Mouse (Mus musculus): ENCODE data around the gene Best2. TPM values are rescaled to one million over a fixed set of nuclear protein-coding genes. Genes with fewer than 3 reads are reported as not detected.
A peak's percentile ranks its signal among the peaks of the same experiment; 100 is the strongest.

The Best2 gene
- total and polyA plus RNA-seq, 2 experiments from 2014 or later = not detected

GRCm38 (mm10) chr8:85021514-85022055 lies 7.3 kb upstream of the Best2 start:
- no peaks in the 10 kb centered on the region for H3K27me3 ChIP-seq (ENCODE audit: control insufficient read depth, insufficient read depth, low read length)
- TF ChIP-seq EP300 (IDR thresholded peaks at IDR 0.05; ENCODE audit: low read depth) (no peak), CTCF (IDR thresholded peaks at IDR 0.05; ENCODE audit: low read depth) (no peak)
- peaks cover 18% of the 10 kb centered on the region for H3K4me1 ChIP-seq (ENCODE audit: control insufficient read depth, insufficient read depth)
- H3K9ac ChIP-seq (replicated peaks; ENCODE audit: low read depth, low read length) = no peak overlapping the region
- DNase-seq (ENCODE audit: low spot score) (no peak), ATAC-seq (ENCODE audit: insufficient read depth, low read depth) (no peak)
- no peak overlapping the region for H3K4me3 ChIP-seq (ENCODE audit: low read depth, low read length)
- no peaks in the 10 kb centered on the region for H3K9me3 ChIP-seq (replicated peaks; ENCODE audit: control insufficient read depth, low read length)
- no peak overlapping the region for H3K27ac ChIP-seq (ENCODE audit: low read depth)
- 96% methylated on average over 3 of the region's 3 CpGs for WGBS
- H3K4me2 ChIP-seq (ENCODE audit: low read depth, low read length) = no peak overlapping the region
- H3K36me3 ChIP-seq (replicated peaks; ENCODE audit: control insufficient read depth, insufficient read depth, low read length) = peaks cover 60% of the 10 kb centered on the region

- no peaks in the 10 kb centered on the region for H3K4me1 ChIP-seq (ENCODE audit: control insufficient read depth, insufficient read depth)
- H3K9me3 ChIP-seq (replicated peaks; ENCODE audit: control insufficient read depth, low read length) = no peaks in the 10 kb centered on the region
- H3K27ac ChIP-seq (ENCODE audit: low read depth) = no peak overlapping the region
- DNase-seq (ENCODE audit: low spot score) (no peak), ATAC-seq (ENCODE audit: insufficient read depth, low read depth) (no peak)
- no peak for TF ChIP-seq EP300 (IDR thresholded peaks at IDR 0.05; ENCODE audit: low read depth)
- no peak for TF ChIP-seq CTCF (IDR thresholded peaks at IDR 0.05; ENCODE audit: low read depth)
- H3K4me2 ChIP-seq (ENCODE audit: low read depth, low read length) = no peak overlapping the region
- 53% methylated on average over 5 of the region's 5 CpGs for WGBS
- H3K36me3 ChIP-seq (replicated peaks; ENCODE audit: control insufficient read depth, insufficient read depth, low read length) = peaks cover 46% of the 10 kb centered on the region
- no peak overlapping the region for H3K4me3 ChIP-seq (ENCODE audit: low read depth, low read length)
- peaks cover 23% of the 10 kb centered on the region for H3K27me3 ChIP-seq (ENCODE audit: control insufficient read depth, insufficient read depth, low read length)
- H3K9ac ChIP-seq (replicated peaks; ENCODE audit: low read depth, low read length) = no peak overlapping the region
Measured at GRCm38 (mm10) chr8:85017209-85017608, 2.9 kb upstream of the Best2 start.

GRCm38 (mm10) chr8:85016724-85017123 lies 2.4 kb upstream of the Best2 start:
- Histone ChIP-seq H3K36me3 (replicated peaks; ENCODE audit: control insufficient read depth, insufficient read depth, low read length) (peaks cover 41% of the 10 kb centered on the region), H3K9me3 (replicated peaks; ENCODE audit: control insufficient read depth, low read length) (no peaks in the 10 kb centered on the region), H3K9ac (replicated peaks; ENCODE audit: low read depth, low read length) (no peak overlapping the region), H3K4me1 (ENCODE audit: control insufficient read depth, insufficient read depth) (no peaks in the 10 kb centered on the region), H3K27me3 (ENCODE audit: control insufficient read depth, insufficient read depth, low read length) (peaks cover 27% of the 10 kb centered on the region), H3K27ac (ENCODE audit: low read depth) (no peak overlapping the region), H3K4me3 (ENCODE audit: low read depth, low read length) (no peak overlapping the region), H3K4me2 (ENCODE audit: low read depth, low read length) (no peak overlapping the region)
- DNase-seq (ENCODE audit: low spot score) = no peak
- TF ChIP-seq CTCF (IDR thresholded peaks at IDR 0.05; ENCODE audit: low read depth) (no peak), EP300 (IDR thresholded peaks at IDR 0.05; ENCODE audit: low read depth) (no peak)
- no peak for ATAC-seq (ENCODE audit: insufficient read depth, low read depth)
- WGBS = 57% methylated on average over 10 of the region's 10 CpGs

GRCm38 (mm10) chr8:85013230-85013840 lies 996 bp downstream of the Best2 start:
- no peak overlapping the region for H3K27ac ChIP-seq (ENCODE audit: low read depth)
- no peaks in the 10 kb centered on the region for H3K9me3 ChIP-seq (replicated peaks; ENCODE audit: control insufficient read depth, low read length)
- peak; percentile 58 for ATAC-seq (ENCODE audit: insufficient read depth, low read depth)
- peak overlapping the region; percentile 26; the same call in 1 of the 2 replicates for H3K4me3 ChIP-seq (ENCODE audit: low read depth, low read length)
- peak overlapping the region; percentile 50 for H3K4me2 ChIP-seq (ENCODE audit: low read depth, low read length)
- TF ChIP-seq EP300 (IDR thresholded peaks at IDR 0.05; ENCODE audit: low read depth) (no peak), CTCF (IDR thresholded peaks at IDR 0.05; ENCODE audit: low read depth) (peak; percentile 63)
- peaks cover 11% of the 10 kb centered on the region for H3K36me3 ChIP-seq (replicated peaks; ENCODE audit: control insufficient read depth, insufficient read depth, low read length)
- no peaks in the 10 kb centered on the region for H3K4me1 ChIP-seq (ENCODE audit: control insufficient read depth, insufficient read depth)
- no peak overlapping the region for H3K9ac ChIP-seq (replicated peaks; ENCODE audit: low read depth, low read length)
- peaks cover 49% of the 10 kb centered on the region for H3K27me3 ChIP-seq (ENCODE audit: control insufficient read depth, insufficient read depth, low read length)
- peak; percentile 36 for DNase-seq (ENCODE audit: low spot score)
- 9% methylated on average over 25 of the region's 26 CpGs for WGBS

GRCm38 (mm10) chr8:85011242-85011641 lies 3.1 kb downstream of the Best2 start:
- ATAC-seq (ENCODE audit: insufficient read depth, low read depth) = no peak
- Histone ChIP-seq H3K9me3 (replicated peaks; ENCODE audit: control insufficient read depth, low read length) (no peaks in the 10 kb centered on the region), H3K4me3 (ENCODE audit: low read depth, low read length) (no peak overlapping the region), H3K9ac (replicated peaks; ENCODE audit: low read depth, low read length) (no peak overlapping the region), H3K27me3 (ENCODE audit: control insufficient read depth, insufficient read depth, low read length) (peaks cover 55% of the 10 kb centered on the region), H3K4me1 (ENCODE audit: control insufficient read depth, insufficient read depth) (no peaks in the 10 kb centered on the region), H3K27ac (ENCODE audit: low read depth) (no peak overlapping the region), H3K36me3 (replicated peaks; ENCODE audit: control insufficient read depth, insufficient read depth, low read length) (no peaks in the 10 kb centered on the region), H3K4me2 (ENCODE audit: low read depth, low read length) (no peak overlapping the region)
- no peak for TF ChIP-seq CTCF (IDR thresholded peaks at IDR 0.05; ENCODE audit: low read depth)
- no peak for TF ChIP-seq EP300 (IDR thresholded peaks at IDR 0.05; ENCODE audit: low read depth)
- 15% methylated on average over 28 of the region's 28 CpGs for WGBS
- DNase-seq (ENCODE audit: low spot score) = no peak

- peaks cover 35% of the 10 kb centered on the region for H3K27me3 ChIP-seq (ENCODE audit: control insufficient read depth, insufficient read depth, low read length)
Measured at GRCm38 (mm10) chr8:85007686-85008085, 6.6 kb downstream of the Best2 start.

More at GRCm38 (mm10) chr8:85007686-85008085, 6.6 kb downstream of the Best2 start:
- 15% methylated on average over 25 of the region's 25 CpGs for WGBS
- no peak for TF ChIP-seq EP300 (IDR thresholded peaks at IDR 0.05; ENCODE audit: low read depth)
- TF ChIP-seq CTCF (IDR thresholded peaks at IDR 0.05; ENCODE audit: low read depth) = peak; percentile 22; the same call in 1 of the 2 replicates
- Histone ChIP-seq H3K36me3 (replicated peaks; ENCODE audit: control insufficient read depth, insufficient read depth, low read length) (no peaks in the 10 kb centered on the region), H3K4me1 (ENCODE audit: control insufficient read depth, insufficient read depth) (no peaks in the 10 kb centered on the region), H3K4me2 (ENCODE audit: low read depth, low read length) (no peak overlapping the region), H3K9me3 (replicated peaks; ENCODE audit: control insufficient read depth, low read length) (no peaks in the 10 kb centered on the region), H3K4me3 (ENCODE audit: low read depth, low read length) (no peak overlapping the region), H3K27ac (ENCODE audit: low read depth) (no peak overlapping the region), H3K9ac (replicated peaks; ENCODE audit: low read depth, low read length) (no peak overlapping the region)
- ATAC-seq (ENCODE audit: insufficient read depth, low read depth) (no peak), DNase-seq (ENCODE audit: low spot score) (no peak)

Measured in heart, postnatal 0 days (tissue).